Mouse (Mus musculus): Measurements from ENCODE around the gene Zfp882. TPM values are rescaled to one million over a fixed set of nuclear protein-coding genes. Genes with fewer than 3 reads are reported as not detected.

Zfp882 gene
- 2.9 TPM for polyA plus RNA-seq (2014; fragmentation: Illumina TruSeq; extraction: RNeasy Lipid Tissue Mini Kit (QIAGEN cat#74804); ENCODE audit: low read depth, low replicate concordance)

DNA sequence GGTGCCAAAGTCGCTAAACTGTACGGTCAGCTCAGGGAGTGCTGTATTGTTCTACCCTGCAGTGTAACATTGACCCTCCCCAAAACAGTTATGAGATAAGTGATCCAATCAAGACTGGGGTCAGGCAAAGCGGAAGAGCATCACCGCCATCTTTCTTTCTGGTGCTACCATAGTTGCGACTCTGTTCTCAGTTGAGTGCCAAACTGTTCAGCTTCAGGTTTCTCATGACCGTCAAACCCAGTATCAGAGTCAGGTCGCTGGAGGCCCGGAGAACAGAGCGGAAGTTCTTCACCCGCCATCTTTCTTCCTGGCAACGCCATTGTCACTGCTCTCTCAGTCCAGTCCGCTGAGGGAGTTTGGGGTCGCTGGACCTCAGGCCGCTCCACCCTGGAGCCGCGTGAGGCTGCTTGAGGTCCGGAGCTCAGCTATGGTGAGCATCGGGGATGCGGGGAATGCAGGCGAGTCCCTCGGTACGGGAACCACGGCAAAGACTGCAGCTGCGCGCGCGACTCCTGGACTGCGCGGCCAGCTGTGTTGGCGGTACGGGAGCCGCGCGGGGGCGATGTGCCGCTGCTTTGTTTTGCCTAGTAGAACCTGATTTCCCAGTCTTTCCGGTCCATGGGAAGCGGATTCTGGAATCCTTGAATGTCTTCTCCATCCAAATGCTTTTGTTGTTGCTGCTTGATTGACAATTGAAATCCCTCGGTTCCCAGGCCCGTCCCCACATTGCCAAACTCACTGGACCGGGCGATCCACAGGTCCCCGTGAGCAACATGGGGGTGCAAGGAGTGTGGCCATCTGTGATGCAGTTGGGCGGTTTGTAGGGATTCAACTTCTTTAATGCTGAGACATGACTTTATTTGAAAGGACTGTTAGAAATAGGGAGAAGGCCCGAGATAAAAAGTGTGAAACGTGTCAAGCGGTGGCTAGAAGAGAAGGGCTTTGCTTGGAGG lies at the start of gene Zfp882, which contains the start of gene Zfp617:
Gene Zfp882 (plus strand): TSS at position 300 of the 953 bp plus-strand sequence.
Gene Zfp617 (plus strand): TSS at position 327 of the 953 bp plus-strand sequence.

DNA sequence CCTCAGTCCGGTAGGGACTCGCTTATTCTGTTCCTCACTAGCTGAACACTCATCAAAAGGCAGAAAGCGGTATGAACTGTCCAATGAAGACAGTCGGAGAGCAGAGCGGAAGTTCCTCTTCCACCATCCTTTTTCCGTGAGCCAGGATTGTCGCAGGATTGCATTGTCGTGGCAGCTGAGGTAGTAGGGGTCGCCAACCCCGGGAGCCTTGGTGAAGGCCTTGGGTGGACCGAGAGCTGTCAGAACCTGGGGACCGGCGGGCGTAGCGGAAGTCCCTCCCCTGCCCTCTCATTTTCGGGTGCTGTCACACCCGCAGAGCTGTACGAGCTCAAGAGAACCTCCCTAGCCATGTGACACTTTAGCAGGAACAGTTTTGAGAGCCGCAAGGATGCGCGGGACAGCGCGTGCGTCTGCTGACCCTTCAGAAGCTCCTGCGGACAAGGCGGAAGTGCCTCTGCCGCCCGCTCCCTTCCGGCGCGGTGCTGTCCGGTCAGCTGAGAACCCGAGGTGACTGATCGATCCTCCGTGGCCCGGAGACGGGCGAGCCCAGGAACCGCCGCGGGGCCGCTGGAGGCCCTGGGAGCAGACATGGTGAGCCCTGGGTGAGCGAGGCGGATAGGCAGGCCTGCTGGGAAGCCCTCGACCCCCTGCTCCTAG lies 26.7 kb upstream of the Zfp882 start, which contains the start of gene Zfp709:
Gene Zfp709 (plus strand): TSS at position 402 of the 657 bp plus-strand sequence.

DNA sequence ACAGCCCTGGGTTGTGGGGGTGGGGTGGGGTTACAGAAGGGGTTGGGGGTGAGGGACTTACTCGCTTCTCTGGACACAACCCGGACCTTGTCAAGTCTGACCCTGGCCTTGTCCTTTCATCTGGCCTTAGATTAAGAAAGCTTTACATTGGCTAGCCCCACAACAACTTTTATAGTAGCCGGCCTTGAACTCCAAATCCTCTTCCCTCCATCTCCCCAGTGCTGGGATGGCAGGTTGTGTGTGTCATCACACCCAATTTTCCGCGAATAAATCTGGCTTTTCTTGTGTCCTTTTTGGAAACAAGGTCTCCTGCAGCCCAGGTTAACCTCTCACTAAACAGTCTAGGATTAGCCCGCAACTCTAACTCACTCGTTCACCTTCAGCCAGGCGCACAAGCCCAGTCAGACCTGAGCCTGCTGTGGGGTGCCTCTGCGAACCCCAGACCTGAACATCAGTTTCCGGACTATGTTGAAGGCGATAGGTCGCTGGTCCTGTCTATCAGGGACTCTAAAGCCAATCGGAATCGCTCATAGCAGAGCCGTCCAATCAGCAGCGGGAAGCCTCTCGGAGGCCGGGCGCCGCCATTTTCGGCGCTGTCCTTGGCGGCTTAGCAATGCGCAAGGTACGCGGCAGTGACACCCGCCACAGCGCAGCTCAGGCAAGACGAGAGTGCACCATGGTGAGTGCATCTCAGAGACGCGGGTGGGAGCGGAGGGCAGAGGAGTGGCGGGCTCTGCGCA lies 42.2 kb downstream of the Zfp882 start, which contains the start of gene Zfp961:
Gene Zfp961 (plus strand): TSS at position 557 of the 740 bp plus-strand sequence.

Other genes starting within 250 kb of the Zfp882 start
- 0.61 TPM for gene Unc13a, start 236.9 kb upstream of the Zfp882 start, polyA plus RNA-seq (2014; fragmentation: Illumina TruSeq; extraction: RNeasy Lipid Tissue Mini Kit (QIAGEN cat#74804); ENCODE audit: low read depth, low replicate concordance)
- 10.6 TPM for gene Jak3, start 232.3 kb upstream of the Zfp882 start, polyA plus RNA-seq (2014; fragmentation: Illumina TruSeq; extraction: RNeasy Lipid Tissue Mini Kit (QIAGEN cat#74804); ENCODE audit: low read depth, low replicate concordance)
- gene Insl3, start 219.4 kb upstream of the Zfp882 start, polyA plus RNA-seq (2014; fragmentation: Illumina TruSeq; extraction: RNeasy Lipid Tissue Mini Kit (QIAGEN cat#74804); ENCODE audit: low read depth, low replicate concordance) = 46.9 TPM
- gene B3gnt3, start 206.8 kb upstream of the Zfp882 start, polyA plus RNA-seq (2014; fragmentation: Illumina TruSeq; extraction: RNeasy Lipid Tissue Mini Kit (QIAGEN cat#74804); ENCODE audit: low read depth, low replicate concordance) = 5.7 TPM
- gene Fcho1, start 182.9 kb upstream of the Zfp882 start, polyA plus RNA-seq (2014; fragmentation: Illumina TruSeq; extraction: RNeasy Lipid Tissue Mini Kit (QIAGEN cat#74804); ENCODE audit: low read depth, low replicate concordance) = 5.7 TPM
- gene Zfp709, start 26.6 kb upstream of the Zfp882 start, polyA plus RNA-seq (2014; fragmentation: Illumina TruSeq; extraction: RNeasy Lipid Tissue Mini Kit (QIAGEN cat#74804); ENCODE audit: low read depth, low replicate concordance) = 6.1 TPM
- gene Zfp617, start within 50 bp of the Zfp882 start, polyA plus RNA-seq (2014; fragmentation: Illumina TruSeq; extraction: RNeasy Lipid Tissue Mini Kit (QIAGEN cat#74804); ENCODE audit: low read depth, low replicate concordance) = 16.8 TPM
- 12.9 TPM for gene Zfp961, start 42.4 kb downstream of the Zfp882 start, polyA plus RNA-seq (2014; fragmentation: Illumina TruSeq; extraction: RNeasy Lipid Tissue Mini Kit (QIAGEN cat#74804); ENCODE audit: low read depth, low replicate concordance)
- 4.9 TPM for gene Cyp4f18, start 101.0 kb downstream of the Zfp882 start, polyA plus RNA-seq (2014; fragmentation: Illumina TruSeq; extraction: RNeasy Lipid Tissue Mini Kit (QIAGEN cat#74804); ENCODE audit: low read depth, low replicate concordance)
- not detected for gene Olfr372, start 132.6 kb downstream of the Zfp882 start, polyA plus RNA-seq (2014; fragmentation: Illumina TruSeq; extraction: RNeasy Lipid Tissue Mini Kit (QIAGEN cat#74804); ENCODE audit: low read depth, low replicate concordance)
- not detected for gene Olfr373, start 174.6 kb downstream of the Zfp882 start, polyA plus RNA-seq (2014; fragmentation: Illumina TruSeq; extraction: RNeasy Lipid Tissue Mini Kit (QIAGEN cat#74804); ENCODE audit: low read depth, low replicate concordance)
- gene Olfr374, start 198.4 kb downstream of the Zfp882 start, polyA plus RNA-seq (2014; fragmentation: Illumina TruSeq; extraction: RNeasy Lipid Tissue Mini Kit (QIAGEN cat#74804); ENCODE audit: low read depth, low replicate concordance) = not detected
- 141 TPM for gene Tpm4, start 226.4 kb downstream of the Zfp882 start, polyA plus RNA-seq (2014; fragmentation: Illumina TruSeq; extraction: RNeasy Lipid Tissue Mini Kit (QIAGEN cat#74804); ENCODE audit: low read depth, low replicate concordance)

Measured in adipose tissue, adult 10 weeks (tissue).